Mouse (Mus musculus) lung, postnatal 36 days (tissue): ENCODE results near the gene Ptpn11.
"Not testable (repeated sequence)": the region's sequence is repeated elsewhere in the genome, so short reads cannot be mapped to it uniquely, and the experiment has no call there.

Source experiments
- DNase-seq: peaks from one replicate; pipeline ENCODE4 v3.0.0; 2022; ENCODE audit warnings: mixed read lengths

Gene Ptpn11

GRCm38 (mm10) chr5:121190836-121191583 is at the start of gene Ptpn11:
Ptpn11 (minus strand) TSS chr5:121191397.
- DNase-seq = peak; percentile 82

GRCm38 (mm10) chr5:121239846-121240245 is 48.6 kb upstream of the Ptpn11 start:
- no peak for DNase-seq

DNA sequence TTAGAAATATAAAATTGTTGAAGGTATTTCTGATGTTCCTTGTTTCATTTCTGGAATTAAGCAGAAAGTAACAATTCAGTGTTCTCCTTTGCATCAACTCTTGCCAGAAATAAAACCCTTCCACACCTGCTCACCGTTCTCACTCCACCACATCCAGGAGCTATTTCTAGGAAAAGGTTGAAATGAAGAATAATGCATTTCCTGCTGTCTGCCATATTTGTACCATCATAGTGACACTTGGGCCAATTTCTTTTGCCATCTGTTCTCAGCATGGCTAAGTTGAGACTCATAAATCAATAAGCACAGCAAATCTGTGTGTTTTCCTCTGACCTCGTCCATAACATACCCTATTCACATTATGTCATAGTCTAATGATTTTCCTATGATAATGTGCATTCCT is 47.0 kb upstream of the Ptpn11 start:
- DNase-seq = no peak

DNA sequence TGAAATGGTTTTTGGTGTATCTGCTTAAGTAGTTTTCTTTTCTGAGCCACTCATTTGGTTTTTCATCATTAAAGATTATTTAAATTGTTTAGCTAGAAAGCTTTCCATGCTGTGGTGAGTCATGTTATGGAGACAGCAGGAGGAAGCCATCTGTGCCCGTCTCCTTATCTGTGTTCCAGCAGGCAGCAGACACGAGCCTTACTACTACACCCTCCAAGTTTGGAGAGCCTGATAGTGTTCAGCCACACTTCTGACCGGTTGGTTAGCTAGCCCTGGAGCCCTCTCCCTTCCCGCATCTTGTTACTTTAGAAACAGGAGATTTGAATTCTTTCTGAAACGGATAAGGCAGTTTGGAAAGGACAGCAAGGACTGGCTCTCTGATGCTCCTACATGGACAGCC is 45.0 kb upstream of the Ptpn11 start:
- DNase-seq = no peak

DNA sequence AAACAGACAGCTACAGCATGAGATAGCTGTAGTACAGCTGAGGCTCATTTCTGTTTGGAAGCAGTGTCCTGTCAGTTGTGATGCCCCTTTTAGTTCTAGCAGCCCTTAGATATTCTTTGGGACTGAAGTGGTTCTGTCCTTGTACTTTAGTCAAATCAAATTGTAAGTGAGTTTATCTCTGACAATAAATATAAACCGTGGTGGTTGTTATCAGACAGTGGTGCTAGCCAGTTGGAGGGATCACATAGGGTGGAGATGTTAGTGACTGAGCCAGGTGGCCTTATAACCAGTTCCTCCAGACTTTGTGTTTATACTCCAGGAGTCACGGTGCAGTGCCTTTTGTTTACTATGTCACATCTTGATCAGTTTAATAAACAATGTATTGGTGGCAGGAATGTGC is 42.5 kb upstream of the Ptpn11 start:
- no peak for DNase-seq

- DNase-seq = no peak
Observed at GRCm38 (mm10) chr5:121232789-121233188, 41.6 kb upstream of the Ptpn11 start.

- no peak for DNase-seq
Observed at GRCm38 (mm10) chr5:121230811-121231210, 39.6 kb upstream of the Ptpn11 start.

- DNase-seq = no peak
Observed at GRCm38 (mm10) chr5:121229182-121229581, 38.0 kb upstream of the Ptpn11 start.

DNA sequence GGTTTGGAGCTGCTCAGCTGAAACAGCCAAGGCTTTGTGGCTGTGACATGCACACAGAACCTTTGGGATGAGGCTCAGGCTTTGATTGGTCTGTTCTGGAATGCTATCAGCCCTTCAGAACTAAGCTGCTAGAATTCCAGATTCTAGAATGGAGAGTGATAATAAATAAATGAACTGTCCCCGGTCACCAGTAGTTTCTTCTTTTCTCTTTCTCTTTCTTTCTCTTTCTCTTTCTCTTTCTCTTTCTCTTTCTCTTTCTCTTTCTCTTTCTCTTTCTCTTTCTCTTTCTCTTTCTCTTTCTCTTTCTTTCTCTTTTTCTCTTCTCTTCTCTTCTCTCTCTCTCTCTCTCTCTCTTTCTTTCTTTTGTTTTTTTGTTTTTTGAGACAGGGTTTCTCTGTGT is 36.1 kb upstream of the Ptpn11 start:
- not testable (repeated sequence) for DNase-seq

GRCm38 (mm10) chr5:121226845-121227244 is 35.6 kb upstream of the Ptpn11 start:
- DNase-seq = no peak

DNA sequence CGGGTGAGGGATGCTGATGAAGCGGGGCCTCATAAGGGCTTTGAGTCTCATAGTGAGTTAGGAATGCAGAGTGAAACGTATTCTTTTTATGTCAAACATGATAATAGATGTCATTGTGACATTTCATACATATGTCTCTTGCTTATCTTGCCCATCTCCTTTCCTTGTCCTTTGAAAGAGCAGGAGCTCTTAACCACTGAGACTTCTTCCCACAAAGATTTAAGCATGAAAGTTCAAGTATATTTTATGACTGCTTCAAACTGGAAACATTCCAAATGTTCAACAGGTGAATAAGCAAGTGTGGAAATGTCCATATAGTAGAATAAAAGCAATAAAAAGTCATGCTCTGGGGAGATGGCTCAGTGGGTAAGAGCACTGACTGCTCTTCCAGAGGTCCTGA is 35.2 kb upstream of the Ptpn11 start:
- no peak for DNase-seq

DNA sequence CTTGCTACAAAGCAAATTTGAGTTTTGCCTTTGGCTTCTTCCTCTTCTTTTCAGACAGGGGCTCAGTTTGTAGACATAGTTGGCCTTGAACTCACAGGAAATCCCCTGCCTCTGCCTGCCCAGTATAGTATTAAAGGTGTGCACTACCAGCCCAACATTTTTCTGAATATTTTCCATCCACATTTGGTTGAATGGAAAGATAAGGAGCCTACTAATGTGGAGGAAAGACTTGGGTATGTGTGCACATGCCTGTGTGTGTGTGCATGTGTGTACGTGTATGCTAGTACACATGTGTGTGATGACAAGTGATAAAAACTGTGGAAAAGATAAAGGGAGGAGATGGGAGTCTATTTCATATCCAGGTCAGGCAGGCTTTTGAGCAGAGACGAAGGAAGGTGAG is 34.7 kb upstream of the Ptpn11 start:
- no peak for DNase-seq

DNA sequence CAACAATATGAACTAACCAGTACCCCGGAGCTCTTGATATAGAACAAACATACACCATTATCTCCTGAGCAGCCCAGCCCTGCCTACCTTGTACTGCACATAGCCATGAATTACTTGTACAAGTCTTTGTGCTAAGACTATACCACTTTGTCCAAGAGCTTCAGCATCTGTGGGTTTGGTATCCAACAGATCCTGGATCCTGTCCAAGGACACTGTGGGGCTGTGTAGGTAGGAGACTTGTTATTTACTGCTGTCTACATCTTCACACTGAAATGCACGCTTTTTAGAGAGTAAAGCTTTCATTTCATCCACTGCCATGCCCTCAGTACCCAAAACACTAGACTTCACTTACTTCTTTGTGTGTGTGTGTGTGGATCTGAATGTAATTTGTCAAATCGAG is 33.7 kb upstream of the Ptpn11 start:
- no peak for DNase-seq

DNA sequence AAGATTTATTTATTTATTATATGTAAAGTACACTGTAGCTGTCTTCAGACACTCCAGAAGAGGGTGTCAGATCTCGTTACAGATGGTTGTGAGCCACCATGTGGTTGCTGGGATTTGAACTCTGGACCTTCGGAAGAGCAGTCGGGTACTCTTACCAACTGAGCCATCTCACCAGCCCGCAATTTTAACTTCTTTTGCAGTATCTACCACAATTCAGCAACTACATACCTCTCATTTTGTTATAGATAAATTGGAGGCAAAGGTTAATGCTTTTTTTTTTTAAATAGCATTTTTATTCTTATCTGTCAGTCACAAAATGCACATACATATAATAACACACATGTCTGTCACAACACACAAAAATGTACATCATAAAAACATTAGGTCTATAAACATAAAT is 32.8 kb upstream of the Ptpn11 start:
- DNase-seq = not testable (repeated sequence)

GRCm38 (mm10) chr5:121221328-121221850 is 30.2 kb upstream of the Ptpn11 start:
- DNase-seq = no peak

DNA sequence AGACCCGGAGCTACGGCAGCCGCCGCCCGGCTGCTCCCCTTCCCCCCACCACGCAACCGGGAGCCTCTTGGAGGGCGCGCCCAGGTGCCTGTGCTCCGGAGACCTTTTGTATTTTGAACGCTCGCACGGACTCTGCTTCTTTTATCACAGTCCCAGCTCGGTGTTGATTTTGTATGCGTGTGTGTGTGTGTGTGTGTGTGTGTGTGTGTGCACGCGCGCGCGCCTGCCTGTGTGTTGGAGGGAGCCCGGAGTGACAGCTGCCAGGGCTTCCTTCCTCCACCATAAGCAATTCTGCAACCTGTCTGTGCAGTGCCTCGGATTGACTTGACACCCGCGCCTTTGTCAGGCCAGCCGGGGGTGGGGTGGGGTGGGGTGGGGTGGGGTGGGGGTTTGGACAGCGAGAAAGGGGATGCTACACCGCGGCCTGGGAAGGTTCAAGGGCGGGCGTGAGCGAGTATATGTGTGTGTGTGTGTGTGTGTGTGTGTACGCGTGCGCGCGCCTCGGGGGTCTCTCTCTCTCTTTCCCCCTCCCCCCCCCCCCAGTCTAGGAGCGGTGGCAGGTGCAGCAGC is 29.6 kb upstream of the Ptpn11 start:
- peak; percentile 50 for DNase-seq

GRCm38 (mm10) chr5:121219980-121220731 is 29.0 kb upstream of the Ptpn11 start, which contains the start of gene Hectd4:
Hectd4 (plus strand) TSS chr5:121220219.
- peak; percentile 99 for DNase-seq

GRCm38 (mm10) chr5:121219190-121219589 is 28.0 kb upstream of the Ptpn11 start:
- DNase-seq = no peak

DNA sequence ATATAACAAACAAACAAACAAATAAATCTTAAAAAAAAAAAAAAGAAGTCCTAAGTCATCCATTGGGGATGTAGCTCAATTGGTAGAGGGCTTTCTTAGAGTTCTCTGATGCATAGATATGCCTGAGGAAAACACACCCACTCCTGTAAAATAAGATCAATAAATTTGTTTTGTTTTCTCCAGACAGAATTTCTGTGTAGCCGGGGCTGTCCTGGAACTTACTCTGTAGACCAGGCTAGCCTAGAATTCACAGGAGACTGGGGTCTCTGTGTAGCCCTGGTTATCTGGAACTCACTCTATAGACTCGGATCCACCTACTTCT is 26.1 kb upstream of the Ptpn11 start:
- no peak for DNase-seq

DNA sequence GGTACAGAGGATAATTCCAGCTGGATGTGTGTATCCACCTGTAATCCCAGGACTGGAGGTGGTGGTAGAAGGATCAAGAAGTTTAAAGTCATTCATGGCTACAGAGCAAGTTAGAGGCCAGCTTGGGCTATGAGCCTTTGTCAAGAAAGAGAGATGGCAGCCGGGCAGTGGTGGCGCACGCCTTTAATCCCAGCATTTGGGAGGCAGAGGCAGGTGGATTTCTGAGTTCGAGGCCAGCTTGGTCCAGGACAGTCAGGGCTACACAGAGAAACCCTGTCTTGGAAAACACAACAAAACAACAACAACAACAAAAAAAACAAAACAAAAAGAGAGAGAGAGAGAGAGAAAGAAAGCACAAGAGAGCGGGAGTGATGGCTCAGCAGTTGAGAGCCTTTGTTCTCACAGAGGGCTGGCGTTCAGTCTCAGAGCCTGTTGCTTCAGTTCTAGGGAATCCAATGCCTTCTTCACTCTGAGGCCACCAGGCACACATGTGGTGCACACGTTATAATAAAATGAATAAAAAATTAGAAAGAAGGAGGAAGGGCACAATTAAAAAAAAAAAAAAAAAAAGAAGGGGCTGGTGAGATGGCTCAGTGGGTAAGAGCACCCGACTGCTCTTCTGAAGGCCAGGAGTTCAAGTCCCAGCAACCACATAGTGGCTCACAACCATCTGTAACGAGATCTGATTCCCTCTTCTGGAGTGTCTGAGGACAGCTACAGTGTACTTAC is 25.6 kb upstream of the Ptpn11 start:
- not testable (repeated sequence) for DNase-seq

- no peak for DNase-seq
Observed at GRCm38 (mm10) chr5:121216126-121216446, 24.9 kb upstream of the Ptpn11 start.

DNA sequence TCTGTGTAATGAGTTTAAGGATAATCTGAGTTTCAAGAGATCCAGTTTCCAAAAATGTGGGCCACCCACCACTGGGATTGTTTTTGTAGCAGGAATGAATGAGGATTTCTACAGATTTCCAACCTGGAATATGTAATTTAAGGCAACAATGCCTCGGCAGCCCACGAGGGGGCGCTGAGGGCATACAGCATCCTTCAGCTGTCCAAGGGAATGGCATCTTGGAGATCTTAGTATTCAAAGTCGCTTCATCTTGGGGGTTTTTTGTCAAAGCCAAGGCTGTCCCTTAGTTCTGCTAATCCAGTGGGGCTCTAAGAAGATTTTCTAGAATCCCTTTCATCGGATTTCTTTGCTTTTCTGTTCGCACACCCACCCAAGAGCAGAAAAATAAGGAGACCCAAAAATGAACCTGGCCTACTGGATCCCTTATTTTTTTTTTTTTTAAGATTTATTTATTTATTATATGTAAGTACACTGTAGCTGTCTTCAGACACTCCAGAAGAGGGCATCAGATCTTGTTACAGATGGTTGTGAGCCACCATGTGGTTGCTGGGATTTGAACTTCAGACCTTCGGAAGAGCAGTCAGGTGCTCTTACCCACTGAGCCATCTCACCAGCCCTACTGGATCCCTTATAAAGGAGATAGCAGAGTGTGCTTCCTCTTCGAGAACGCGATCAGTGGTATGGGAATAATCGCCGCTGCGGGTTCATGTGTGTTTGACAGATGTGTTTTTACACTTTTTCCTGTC is 24.4 kb upstream of the Ptpn11 start:
- peak; percentile 84 for DNase-seq

DNA sequence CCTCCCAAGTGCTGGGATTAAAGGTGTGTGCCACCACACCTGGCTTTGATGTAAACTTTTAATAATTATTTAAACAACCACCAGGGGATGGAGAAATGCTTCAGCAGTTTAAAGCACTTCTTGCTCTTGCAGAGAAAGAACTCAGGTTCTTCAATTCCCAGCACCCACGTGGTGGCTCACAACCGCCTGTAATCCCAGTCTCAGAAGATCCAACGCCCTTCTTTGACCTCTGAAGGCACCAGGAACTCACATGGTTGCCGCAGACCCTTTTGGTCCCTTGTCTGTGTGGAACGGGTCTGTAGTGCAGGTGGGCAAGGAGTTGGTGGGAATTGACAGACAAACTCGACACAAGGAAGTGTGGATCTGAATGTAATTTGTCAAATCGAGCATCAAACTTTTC is 23.5 kb upstream of the Ptpn11 start:
- DNase-seq = no peak
